Mouse (Mus musculus): ENCODE measurements around the gene Gm20388. TPM values are rescaled to one million over a fixed set of nuclear protein-coding genes. Genes with fewer than 3 reads are reported as not detected.

The Gm20388 gene
- polyA plus RNA-seq, 1 experiment from 2014 or later = not detected

DNA sequence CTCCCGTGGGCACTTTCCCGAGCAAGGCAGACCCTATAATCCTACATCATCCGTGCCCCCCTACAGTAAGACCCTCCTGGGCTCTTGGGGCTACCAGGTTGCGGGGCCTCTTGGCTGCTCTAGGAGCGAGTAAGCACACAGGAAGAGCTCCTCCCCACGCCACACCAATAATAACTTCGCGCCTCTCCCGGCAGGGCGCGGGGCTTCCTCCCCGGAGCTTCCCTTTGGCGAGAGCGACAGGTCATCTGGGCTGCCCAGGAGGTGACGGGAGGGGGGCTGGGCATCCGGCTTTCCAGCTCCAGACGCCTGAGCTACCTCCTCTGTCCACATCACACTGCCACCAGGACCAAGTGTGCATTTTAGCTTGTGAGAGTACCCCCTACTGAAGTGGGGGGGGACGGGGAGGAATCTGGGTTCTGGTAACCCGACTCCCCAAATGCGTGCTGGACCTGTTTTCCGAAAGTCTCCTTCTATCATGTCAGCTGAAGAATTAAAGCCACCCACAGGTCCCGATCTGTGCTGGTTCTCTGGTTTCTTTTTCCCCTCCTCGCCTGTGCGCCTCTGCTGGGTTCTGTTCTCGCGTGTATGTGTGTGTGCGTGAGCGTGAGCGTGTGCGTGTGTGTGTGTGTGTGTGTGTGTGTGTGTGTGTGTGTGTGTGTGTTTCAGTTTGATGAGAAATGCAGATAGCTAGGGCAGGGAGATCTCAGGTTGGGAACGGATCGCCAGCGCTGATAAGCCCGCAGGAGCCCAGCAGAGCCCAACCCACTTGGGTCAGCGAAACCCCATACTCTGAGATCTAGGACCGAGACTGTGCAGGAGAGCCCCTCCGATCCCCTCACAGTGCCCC lies 2372.9 kb downstream of the Gm20388 start:
- Histone ChIP-seq H3K36me3 (ENCODE audit: control insufficient read depth, insufficient read depth, low read length) (no peaks in the 10 kb centered on the region), H3K9ac (ENCODE audit: low read length) (peak overlapping the region; percentile 77), H3K27me3 (ENCODE audit: control insufficient read depth, insufficient read depth, low read length) (no peaks in the 10 kb centered on the region), H3K4me3 (ENCODE audit: low read depth, low read length) (peak overlapping the region; percentile 64), H3K4me2 (replicated peaks; ENCODE audit: low read depth) (peak overlapping the region; percentile 93), H3K4me1 (replicated peaks; ENCODE audit: control insufficient read depth, insufficient read depth) (peaks cover 12% of the 10 kb centered on the region), H3K27ac (replicated peaks) (peak overlapping the region; percentile 69), H3K9me3 (ENCODE audit: control insufficient read depth, low read length) (no peaks in the 10 kb centered on the region)
- TF ChIP-seq CTCF (IDR thresholded peaks at IDR 0.05; ENCODE audit: low read depth) (no peak; the same call in 1 of the 2 replicates), EP300 (optimal IDR thresholded peaks at IDR 0.05) (no peak)
- ATAC-seq (ENCODE audit: low FRiP score, low TSS enrichment) (no peak), DNase-seq (ENCODE audit: low spot score) (peak; percentile 66)
- under 1% methylated on average over 36 of the region's 37 CpGs for whole genome bisulfite sequencing

DNA sequence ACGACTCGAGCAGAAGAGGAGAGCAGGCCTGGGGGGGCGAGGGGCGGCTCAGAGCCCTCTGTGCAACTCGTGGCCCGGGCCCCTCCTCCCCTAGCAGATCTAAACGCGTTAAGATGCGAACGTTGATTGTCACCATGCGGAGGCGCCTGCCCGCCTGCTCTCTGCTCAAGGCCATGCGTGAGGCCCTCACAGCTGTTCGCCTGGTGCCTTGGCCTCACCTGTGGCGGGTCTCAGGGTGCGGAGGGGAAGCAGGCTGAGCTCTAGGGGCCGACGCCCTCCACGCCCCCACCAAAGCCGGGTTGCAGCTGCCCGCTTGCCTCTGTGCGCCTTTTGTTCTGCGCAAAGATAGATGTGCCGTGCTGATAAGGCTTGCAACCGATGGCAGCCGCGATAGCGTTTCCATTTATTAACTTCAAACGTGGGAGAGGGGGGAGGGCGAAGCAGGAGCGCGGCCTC lies 2373.6 kb downstream of the Gm20388 start:
- peak overlapping the region; percentile 93 for H3K4me2 ChIP-seq (replicated peaks; ENCODE audit: low read depth)
- H3K9ac ChIP-seq (ENCODE audit: low read length) = peak overlapping the region; percentile 60
- peak; percentile 56 for DNase-seq (ENCODE audit: low spot score)
- peak overlapping the region; percentile 64 for H3K4me3 ChIP-seq (ENCODE audit: low read depth, low read length)
- peak overlapping the region; percentile 45 for H3K27ac ChIP-seq (replicated peaks)
- no peaks in the 10 kb centered on the region for H3K36me3 ChIP-seq (ENCODE audit: control insufficient read depth, insufficient read depth, low read length)
- ATAC-seq (ENCODE audit: low FRiP score, low TSS enrichment) = no peak
- H3K4me1 ChIP-seq (replicated peaks; ENCODE audit: control insufficient read depth, insufficient read depth) = peaks cover 12% of the 10 kb centered on the region
- WGBS = 5% methylated on average over 32 of the region's 33 CpGs
- no peaks in the 10 kb centered on the region for H3K9me3 ChIP-seq (ENCODE audit: control insufficient read depth, low read length)
- TF ChIP-seq EP300 (optimal IDR thresholded peaks at IDR 0.05) (no peak), CTCF (IDR thresholded peaks at IDR 0.05; ENCODE audit: low read depth) (peak; percentile 51)
- H3K27me3 ChIP-seq (ENCODE audit: control insufficient read depth, insufficient read depth, low read length) = no peaks in the 10 kb centered on the region

GRCm38 (mm10) chr8:122284659-122285261 lies 2374.1 kb downstream of the Gm20388 start:
- Histone ChIP-seq H3K4me2 (replicated peaks; ENCODE audit: low read depth) (peak overlapping the region; percentile 93), H3K9me3 (ENCODE audit: control insufficient read depth, low read length) (no peaks in the 10 kb centered on the region), H3K36me3 (ENCODE audit: control insufficient read depth, insufficient read depth, low read length) (no peaks in the 10 kb centered on the region), H3K4me3 (ENCODE audit: low read depth, low read length) (peak overlapping the region; percentile 64), H3K27ac (replicated peaks) (peak overlapping the region; percentile 45), H3K9ac (ENCODE audit: low read length) (peak overlapping the region; percentile 60), H3K27me3 (ENCODE audit: control insufficient read depth, insufficient read depth, low read length) (no peaks in the 10 kb centered on the region), H3K4me1 (replicated peaks; ENCODE audit: control insufficient read depth, insufficient read depth) (peaks cover 12% of the 10 kb centered on the region)
- DNase-seq (ENCODE audit: low spot score) = peak; percentile 51
- TF ChIP-seq EP300 (optimal IDR thresholded peaks at IDR 0.05) (no peak), CTCF (IDR thresholded peaks at IDR 0.05; ENCODE audit: low read depth) (no peak)
- WGBS = 14% methylated on average over 21 of the region's 21 CpGs
- ATAC-seq (ENCODE audit: low FRiP score, low TSS enrichment) = no peak

DNA sequence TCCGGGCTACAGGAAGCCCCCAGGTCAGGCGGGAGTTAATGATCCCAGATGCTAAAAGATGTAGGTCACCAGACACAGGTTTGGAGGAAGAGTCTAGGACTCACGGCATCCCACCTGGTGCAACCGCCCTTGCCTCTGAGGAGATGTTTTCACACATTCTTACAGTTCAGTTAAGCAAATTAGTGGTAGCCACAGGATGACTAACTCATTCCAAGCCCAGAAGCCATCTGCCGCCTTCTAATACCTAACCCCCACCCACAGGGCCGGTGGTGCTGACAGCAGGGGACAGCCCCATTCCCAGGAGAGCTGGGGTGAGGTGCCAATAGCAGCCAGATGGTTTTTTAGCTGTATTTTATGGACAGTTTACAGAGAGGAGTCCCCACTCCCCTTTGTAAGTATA lies 2375.1 kb downstream of the Gm20388 start:
- H3K4me3 ChIP-seq (ENCODE audit: low read depth, low read length) = no peak overlapping the region
- TF ChIP-seq CTCF (IDR thresholded peaks at IDR 0.05; ENCODE audit: low read depth) (no peak), EP300 (optimal IDR thresholded peaks at IDR 0.05) (no peak)
- peaks cover 10% of the 10 kb centered on the region for H3K4me1 ChIP-seq (replicated peaks; ENCODE audit: control insufficient read depth, insufficient read depth)
- DNase-seq (ENCODE audit: low spot score) (no peak), ATAC-seq (ENCODE audit: low FRiP score, low TSS enrichment) (no peak)
- H3K27ac ChIP-seq (replicated peaks) = no peak overlapping the region
- no peaks in the 10 kb centered on the region for H3K27me3 ChIP-seq (ENCODE audit: control insufficient read depth, insufficient read depth, low read length)
- H3K9me3 ChIP-seq (ENCODE audit: control insufficient read depth, low read length) = no peaks in the 10 kb centered on the region
- H3K9ac ChIP-seq (ENCODE audit: low read length) = no peak overlapping the region
- 80% methylated on average over 6 of the region's 6 CpGs for WGBS
- no peaks in the 10 kb centered on the region for H3K36me3 ChIP-seq (ENCODE audit: control insufficient read depth, insufficient read depth, low read length)
- no peak overlapping the region for H3K4me2 ChIP-seq (replicated peaks; ENCODE audit: low read depth)

GRCm38 (mm10) chr8:122286899-122287298 lies 2376.3 kb downstream of the Gm20388 start:
- H3K9ac ChIP-seq (ENCODE audit: low read length) = no peak overlapping the region
- WGBS = 66% methylated on average over 10 of the region's 10 CpGs
- H3K36me3 ChIP-seq (ENCODE audit: control insufficient read depth, insufficient read depth, low read length) = no peaks in the 10 kb centered on the region
- peaks cover 7% of the 10 kb centered on the region; the same call in 1 of the 2 replicates for H3K4me1 ChIP-seq (replicated peaks; ENCODE audit: control insufficient read depth, insufficient read depth)
- no peak overlapping the region for H3K27ac ChIP-seq (replicated peaks)
- ATAC-seq (ENCODE audit: low FRiP score, low TSS enrichment) = no peak
- no peak overlapping the region for H3K4me2 ChIP-seq (replicated peaks; ENCODE audit: low read depth)
- DNase-seq (ENCODE audit: low spot score) = no peak
- H3K27me3 ChIP-seq (ENCODE audit: control insufficient read depth, insufficient read depth, low read length) = no peaks in the 10 kb centered on the region
- no peak for TF ChIP-seq EP300 (optimal IDR thresholded peaks at IDR 0.05)
- no peak for TF ChIP-seq CTCF (IDR thresholded peaks at IDR 0.05; ENCODE audit: low read depth)
- H3K4me3 ChIP-seq (ENCODE audit: low read depth, low read length) = no peak overlapping the region
- H3K9me3 ChIP-seq (ENCODE audit: control insufficient read depth, low read length) = no peaks in the 10 kb centered on the region
